Mouse (Mus musculus): Measurements from ENCODE around the gene Il1b.

The Il1b gene

DNA sequence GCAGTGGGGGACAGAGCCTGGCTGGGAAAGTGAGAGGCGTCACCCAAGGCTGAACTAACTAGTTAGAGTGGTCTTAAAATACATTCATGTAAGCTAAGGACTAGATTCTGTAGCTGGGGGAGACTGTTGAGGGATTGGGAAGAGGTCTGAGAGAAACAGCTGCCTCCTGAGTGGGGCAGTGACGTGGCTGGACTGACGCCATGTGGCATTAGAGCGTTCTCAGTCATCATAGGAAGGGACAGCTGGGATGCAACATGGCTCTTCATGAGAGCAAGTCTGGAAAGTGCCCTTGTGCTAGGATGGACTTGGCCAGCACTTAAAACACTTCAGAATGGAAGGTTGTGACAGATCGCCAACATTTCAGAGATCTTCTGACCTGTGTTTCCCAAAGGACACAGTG is 2.1 kb downstream of the Il1b start:
- DNase-seq (ENCODE audit: low read depth, low spot score), result no peak

DNA sequence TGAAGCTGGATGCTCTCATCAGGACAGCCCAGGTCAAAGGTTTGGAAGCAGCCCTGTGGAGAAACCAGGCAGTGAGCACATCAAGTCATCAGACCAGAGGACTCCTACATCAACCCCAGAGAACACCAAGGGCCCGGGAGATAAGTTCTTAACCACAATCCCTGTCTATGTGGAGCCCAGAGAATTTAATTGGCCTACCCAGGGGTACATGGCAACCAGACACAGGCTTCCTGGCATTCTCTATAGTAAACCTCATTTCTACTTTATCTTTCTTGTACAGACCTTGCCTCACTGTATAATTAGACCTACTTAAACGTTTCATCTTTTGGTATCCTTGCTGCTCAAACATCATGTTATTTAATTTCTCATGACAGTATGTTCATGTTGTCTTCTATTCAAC is 2.8 kb downstream of the Il1b start:
- no peak for DNase-seq (ENCODE audit: low read depth, low spot score)

GRCm38 (mm10) chr2:129367246-129367645 is 3.7 kb downstream of the Il1b start:
- no peak for DNase-seq (ENCODE audit: low read depth, low spot score)

GRCm38 (mm10) chr2:129360975-129361560 is 9.9 kb downstream of the Il1b start:
- DNase-seq (ENCODE audit: low read depth, low spot score), result no peak

DNA sequence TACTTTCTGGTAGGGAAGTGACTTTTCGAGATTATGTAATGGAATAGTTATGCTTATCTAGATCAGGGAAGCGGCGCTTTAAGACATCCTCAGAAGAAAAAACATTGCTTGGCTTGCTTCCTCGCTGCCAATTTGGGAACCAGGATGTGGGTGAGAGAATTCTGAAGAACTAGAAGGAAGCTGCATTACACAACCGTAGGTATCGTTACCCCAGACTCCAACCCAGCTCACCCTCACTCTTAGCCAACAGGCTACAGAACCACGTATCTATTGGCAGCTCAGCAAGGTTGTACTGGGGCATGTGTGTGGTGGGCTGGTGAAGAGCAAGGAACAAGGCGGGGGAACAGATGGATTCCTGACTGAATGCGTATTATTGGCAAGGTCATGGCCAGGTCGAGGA is 10.7 kb downstream of the Il1b start:
- no peak for DNase-seq (ENCODE audit: low read depth, low spot score)

GRCm38 (mm10) chr2:129338138-129338621 is 32.8 kb downstream of the Il1b start:
- no peak for DNase-seq (ENCODE audit: low read depth, low spot score)

- DNase-seq (ENCODE audit: low read depth, low spot score), result no peak
Measured at GRCm38 (mm10) chr2:129333471-129333870, 37.5 kb downstream of the Il1b start.

DNA sequence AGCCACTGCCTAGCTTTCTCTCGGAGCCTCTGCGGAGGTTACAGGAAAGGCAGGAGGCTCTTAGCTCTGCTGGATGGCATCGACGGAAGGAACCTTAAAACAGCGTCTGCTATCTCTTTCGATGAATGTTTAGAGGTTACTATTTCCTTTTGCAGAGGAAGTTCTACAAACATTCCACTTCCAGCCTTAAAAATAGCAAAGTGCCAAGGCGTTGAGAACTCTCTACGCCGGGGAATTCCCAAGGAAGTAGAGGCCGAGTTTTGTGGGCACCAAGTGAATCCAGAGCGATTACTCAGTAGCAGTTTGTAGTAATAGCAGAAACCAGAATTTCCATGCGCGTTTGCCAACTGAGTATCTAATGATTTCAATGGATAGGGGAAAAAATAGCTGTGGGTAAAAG is 40.4 kb downstream of the Il1b start:
- no peak for DNase-seq (ENCODE audit: low read depth, low spot score)

DNA sequence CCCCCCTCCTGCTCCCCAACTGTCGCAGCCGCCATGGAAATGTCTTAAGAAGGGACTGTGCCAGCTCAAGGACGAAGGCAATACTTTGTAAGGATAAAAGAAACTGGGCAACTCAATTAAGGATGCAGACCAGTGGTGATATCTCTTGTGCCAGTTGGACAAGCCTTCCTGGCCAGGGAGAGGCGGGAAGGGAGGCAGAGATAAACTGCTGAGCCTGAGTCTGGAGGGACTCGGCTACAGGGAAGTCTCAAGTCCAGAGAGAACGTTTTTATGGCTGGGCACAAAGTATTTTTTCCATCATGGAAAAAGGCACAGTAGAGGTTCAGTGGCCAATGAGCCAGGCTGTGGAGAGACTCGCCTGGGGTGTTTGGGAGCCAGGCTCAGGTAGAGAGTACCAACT is 40.9 kb downstream of the Il1b start:
- DNase-seq (ENCODE audit: low read depth, low spot score), result no peak

DNA sequence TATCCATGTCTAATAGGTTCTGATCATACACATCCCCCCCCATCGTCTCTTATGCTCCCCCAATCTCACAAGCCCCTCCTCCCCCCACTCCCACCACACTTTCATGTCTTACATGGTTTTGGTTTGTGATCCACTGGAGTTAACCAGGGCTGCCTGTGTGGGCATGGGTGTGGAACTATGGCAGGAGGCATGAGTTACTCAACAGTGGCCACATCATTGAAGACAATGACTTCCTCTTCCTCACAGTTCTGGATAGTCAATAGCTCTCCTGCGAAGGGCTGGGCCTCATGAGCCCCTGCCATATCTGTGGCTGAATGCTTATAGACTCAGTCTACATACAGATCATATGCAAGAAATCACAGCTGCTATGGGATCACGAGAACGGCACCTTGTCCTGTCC is 42.7 kb downstream of the Il1b start:
- no peak for DNase-seq (ENCODE audit: low read depth, low spot score)

DNA sequence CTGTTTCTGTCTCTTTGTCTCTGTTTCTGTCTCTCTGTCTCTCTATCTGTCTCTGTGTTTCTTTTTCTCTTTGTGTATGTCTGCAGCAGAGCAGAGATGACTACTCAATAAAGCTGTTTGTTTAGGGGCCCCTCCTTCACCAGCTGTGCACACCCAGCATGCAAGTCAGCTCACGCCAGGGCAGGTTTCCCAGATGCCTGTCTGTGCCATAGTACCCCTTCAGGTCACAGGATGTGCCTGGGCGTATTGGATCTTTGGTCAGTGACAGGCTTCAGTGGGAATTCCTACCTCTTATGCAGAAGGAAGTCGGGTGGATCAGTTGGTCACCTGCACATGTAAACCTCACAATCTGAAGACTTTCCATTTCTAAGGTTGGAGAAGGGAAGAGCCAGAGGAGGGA is 46.7 kb downstream of the Il1b start:
- no peak for DNase-seq (ENCODE audit: low read depth, low spot score)

GRCm38 (mm10) chr2:129322117-129322635 is 48.8 kb downstream of the Il1b start:
- no peak for DNase-seq (ENCODE audit: low read depth, low spot score)

- no peak for DNase-seq (ENCODE audit: low read depth, low spot score)
Measured at GRCm38 (mm10) chr2:129320033-129320605, 50.8 kb downstream of the Il1b start.

GRCm38 (mm10) chr2:129315831-129316230 is 55.1 kb downstream of the Il1b start:
- DNase-seq (ENCODE audit: low read depth, low spot score), result no peak

DNA sequence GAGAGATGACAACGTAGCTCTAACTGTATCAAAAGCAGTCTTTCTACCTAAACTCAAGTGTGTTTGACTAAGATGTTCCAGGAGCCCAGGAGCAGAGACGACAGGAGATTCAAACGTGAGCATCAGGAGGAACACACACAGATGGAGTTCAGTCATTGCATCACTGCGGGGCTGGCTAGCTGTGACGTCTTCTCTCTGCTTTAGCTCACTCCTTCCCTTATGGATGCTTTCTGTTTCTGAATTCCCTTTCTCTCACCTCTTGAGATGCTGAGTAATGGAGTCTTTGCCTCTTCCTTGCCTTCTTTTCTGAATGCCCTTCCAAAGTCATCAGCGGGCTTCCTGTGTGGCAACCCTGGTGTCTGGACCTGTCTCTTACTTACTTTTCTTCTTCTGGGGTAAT is 56.1 kb downstream of the Il1b start:
- no peak for DNase-seq (ENCODE audit: low read depth, low spot score)
